Mouse (Mus musculus) midbrain, embryonic 11.5 days (tissue): Measurements from ENCODE around the gene Hs6st1. TPM values are rescaled to one million over a fixed set of nuclear protein-coding genes. Genes with fewer than 3 reads are reported as not detected.

Source experiments
- ATAC-seq: fragments of 200-750 bp; cut with Nextera tagmentation; 2 replicates; pipeline ENCODE4 v1.8.0; 2017; ENCODE audit warnings: moderate TSS enrichment, moderate library complexity; ENCODE audit not compliant: low FRiP score
- DNase-seq: peaks from one replicate; pipeline ENCODE4 v3.0.0; 2015; ENCODE audit warnings: low spot score; ENCODE audit errors: missing footprints
- H3K27ac ChIP-seq: fragments of 300-500 bp; sonication (generic); 2 replicates; pipeline ENCODE4 v1.5.1; 2014; ENCODE audit warnings: low read depth, low read length
- H3K27me3 ChIP-seq: fragments of 300-500 bp; sonication (generic); 2 replicates; pipeline ENCODE4 v1.6.1; 2014; ENCODE audit warnings: mild to moderate bottlenecking, low read length, moderate library complexity, mixed read lengths; ENCODE audit not compliant: control insufficient read depth, insufficient read depth
- H3K36me3 ChIP-seq: fragments of 300-500 bp; sonication (generic); 2 replicates; pipeline ENCODE4 v1.6.1; 2014; ENCODE audit warnings: mild to moderate bottlenecking, low read length, moderate library complexity, mixed read lengths; ENCODE audit not compliant: control insufficient read depth, insufficient read depth
- H3K4me1 ChIP-seq: fragments of 300-500 bp; sonication (generic); 2 replicates; pipeline ENCODE4 v1.6.1; 2014; ENCODE audit warnings: low read length; ENCODE audit not compliant: control insufficient read depth, insufficient read depth
- H3K4me2 ChIP-seq: fragments of 300-500 bp; sonication (generic); 2 replicates; pipeline ENCODE4 v1.6.1; 2014; ENCODE audit warnings: mild to moderate bottlenecking, moderate library complexity
- H3K4me3 ChIP-seq: fragments of 300-500 bp; sonication (generic); 2 replicates; pipeline ENCODE4 v1.5.1; 2014; ENCODE audit warnings: low read depth, low read length
- H3K9ac ChIP-seq: fragments of 300-500 bp; sonication (generic); 2 replicates; pipeline ENCODE4 v1.6.1; 2014; ENCODE audit warnings: low read length
- H3K9me3 ChIP-seq: fragments of 300-500 bp; sonication (generic); 2 replicates; pipeline ENCODE4 v1.6.1; 2016; ENCODE audit warnings: low read length; ENCODE audit not compliant: control insufficient read depth
- WGBS: fragments of 180-500 bp; shearing (Covaris S2); extraction: QIAGEN DNeasy Blood & Tissue Kit; methylation state at CpG from one replicate; pipeline ENCODE4 v1.1.7; 2014; 5-methylcytosine and 5-hydroxymethylcytosine counted together
- microRNA-seq: library from miRNA; unstranded; fragments of <30 nt; microRNA quantifications from one replicate; pipeline ENCODE4, GENCODE M21; 2017
- polyA plus RNA-seq: library from polyadenylated mRNA; unstranded; fragments of >200 nt; fragmentation: Nextera tagmentation; extraction: Ambion mirVana; gene quantifications from 2 replicates; pipeline ENCODE4 v1.2.1, GENCODE M21; 2014

The Hs6st1 gene
- polyA plus RNA-seq, 1 experiment from 2014 or later: 20.3 TPM

- H3K27ac ChIP-seq: no peak overlapping the region
- no peaks in the 10 kb centered on the region for H3K27me3 ChIP-seq
- no peak overlapping the region for H3K4me2 ChIP-seq
- no peak for DNase-seq
- no peak overlapping the region for H3K4me3 ChIP-seq
- no peaks in the 10 kb centered on the region for H3K36me3 ChIP-seq
- no peaks in the 10 kb centered on the region for H3K9me3 ChIP-seq
- H3K9ac ChIP-seq: no peak overlapping the region
- H3K4me1 ChIP-seq: no peaks in the 10 kb centered on the region
- WGBS: 80% methylated on average over 3 of the region's 3 CpGs
- ATAC-seq: no peak
Observed at GRCm38 (mm10) chr1:36133647-36134046, 65.4 kb downstream of the Hs6st1 start.

GRCm38 (mm10) chr1:36134584-36134983 lies 66.4 kb downstream of the Hs6st1 start:
- DNase-seq (peak; percentile 96), ATAC-seq (peak; percentile 48; the same call in 1 of the 2 replicates)

GRCm38 (mm10) chr1:36140311-36140710 lies 72.1 kb downstream of the Hs6st1 start:
- DNase-seq (no peak), ATAC-seq (no peak)
- no peaks in the 10 kb centered on the region for H3K27me3 ChIP-seq
- no peak overlapping the region for H3K4me2 ChIP-seq
- no peak overlapping the region for H3K27ac ChIP-seq
- H3K36me3 ChIP-seq: peaks cover 12% of the 10 kb centered on the region
- H3K9ac ChIP-seq: no peak overlapping the region
- H3K9me3 ChIP-seq: no peaks in the 10 kb centered on the region
- WGBS: 96% methylated on average over 15 of the region's 15 CpGs
- H3K4me1 ChIP-seq: no peaks in the 10 kb centered on the region
- no peak overlapping the region for H3K4me3 ChIP-seq

More at GRCm38 (mm10) chr1:36134584-36134983, 66.4 kb downstream of the Hs6st1 start:
- Histone ChIP-seq H3K27me3 (no peaks in the 10 kb centered on the region), H3K4me2 (no peak overlapping the region), H3K36me3 (no peaks in the 10 kb centered on the region), H3K4me3 (no peak overlapping the region), H3K9ac (no peak overlapping the region), H3K27ac (no peak overlapping the region), H3K9me3 (no peaks in the 10 kb centered on the region), H3K4me1 (no peaks in the 10 kb centered on the region)
- WGBS: 0% methylated on average over 3 of the region's 3 CpGs

GRCm38 (mm10) chr1:36145050-36145449 lies 76.8 kb downstream of the Hs6st1 start:
- Histone ChIP-seq H3K27ac (no peak overlapping the region), H3K4me1 (no peaks in the 10 kb centered on the region), H3K27me3 (no peaks in the 10 kb centered on the region), H3K4me2 (no peak overlapping the region), H3K9ac (no peak overlapping the region), H3K36me3 (peaks cover 17% of the 10 kb centered on the region), H3K9me3 (no peaks in the 10 kb centered on the region), H3K4me3 (no peak overlapping the region)
- DNase-seq (no peak), ATAC-seq (no peak)
- 42% methylated on average over 1 of the region's 1 CpGs for WGBS

GRCm38 (mm10) chr1:36148809-36149208 lies 80.6 kb downstream of the Hs6st1 start:
- Histone ChIP-seq H3K9ac (no peak overlapping the region), H3K4me1 (no peaks in the 10 kb centered on the region), H3K4me3 (no peak overlapping the region), H3K9me3 (no peaks in the 10 kb centered on the region), H3K27me3 (no peaks in the 10 kb centered on the region), H3K4me2 (no peak overlapping the region), H3K27ac (no peak overlapping the region), H3K36me3 (peaks cover 15% of the 10 kb centered on the region)
- DNase-seq: no peak
- WGBS: 67% methylated on average over 2 of the region's 2 CpGs
- no peak for ATAC-seq

- H3K9ac ChIP-seq: no peak overlapping the region
- no peaks in the 10 kb centered on the region for H3K9me3 ChIP-seq
- H3K4me3 ChIP-seq: no peak overlapping the region
- ATAC-seq (no peak), DNase-seq (no peak)
- H3K36me3 ChIP-seq: peaks cover 11% of the 10 kb centered on the region; the same call in 1 of the 2 replicates
- H3K4me2 ChIP-seq: no peak overlapping the region
- 75% methylated on average over 1 of the region's 1 CpGs for WGBS
- H3K4me1 ChIP-seq: no peaks in the 10 kb centered on the region
- H3K27ac ChIP-seq: no peak overlapping the region
- H3K27me3 ChIP-seq: no peaks in the 10 kb centered on the region
Observed at GRCm38 (mm10) chr1:36149411-36149810, 81.2 kb downstream of the Hs6st1 start.

Small RNA genes within 50 kb of the gene (microRNA-seq; reads per million reads assigned to microRNA genes)
- 7.8 reads per million, percentile 27 among the genes with 10 or more reads in this experiment for gene Mir6897

Other genes with a start within 250 kb of the Hs6st1 start
- gene Uggt1, start 176.3 kb downstream of the Hs6st1 start, polyA plus RNA-seq: 80.7 and 83.0 TPM in 2 replicates
- gene Neurl3, start 206.3 kb downstream of the Hs6st1 start, polyA plus RNA-seq: 0.33 and 0.57 TPM in 2 replicates
- 1.8 and 2.0 TPM in 2 replicates for gene Arid5a, start 239.3 kb downstream of the Hs6st1 start, polyA plus RNA-seq